Mouse (Mus musculus) forebrain, embryonic 10.5 days (tissue): Measurements from ENCODE around the gene Psmc3ip. TPM values are rescaled to one million over a fixed set of nuclear protein-coding genes. Genes with fewer than 3 reads are reported as not detected.

Experiments used
- DNase-seq: peaks from one replicate; pipeline ENCODE4 v3.0.0-alpha.2; 2017; ENCODE audit warnings: low spot score; ENCODE audit errors: extremely low spot score
- H3K27ac ChIP-seq: fragments of 300-500 bp; sonication (generic); 2 replicates; pipeline ENCODE4 v1.5.1; 2016; ENCODE audit warnings: mild to moderate bottlenecking
- H3K27me3 ChIP-seq: fragments of 300-500 bp; sonication (generic); 2 replicates; pipeline ENCODE4 v1.6.1; 2016; ENCODE audit warnings: mild to moderate bottlenecking; ENCODE audit not compliant: poor library complexity, severe bottlenecking
- H3K36me3 ChIP-seq: fragments of 300-500 bp; sonication (generic); replicated peaks from 2 replicates; pipeline ENCODE4 v1.6.1; 2016; ENCODE audit warnings: mild to moderate bottlenecking, moderate library complexity
- H3K4me1 ChIP-seq: fragments of 300-500 bp; sonication (generic); 2 replicates; pipeline ENCODE4 v1.6.1; 2016
- H3K4me3 ChIP-seq: fragments of 300-500 bp; sonication (generic); 2 replicates; pipeline ENCODE4 v1.5.1; 2016; ENCODE audit warnings: mild to moderate bottlenecking, moderate library complexity
- H3K9me3 ChIP-seq: fragments of 300-500 bp; sonication (generic); 2 replicates; pipeline ENCODE4 v1.6.1; 2016; ENCODE audit warnings: mild to moderate bottlenecking, moderate library complexity
- WGBS: fragments of 180-500 bp; shearing (Covaris S2); methylation state at CpG from one replicate; pipeline ENCODE4 v1.1.7; 2016; 5-methylcytosine and 5-hydroxymethylcytosine counted together
- polyA plus RNA-seq: library from polyadenylated mRNA; unstranded; fragments of >200 nt; fragmentation: Nextera tagmentation; extraction: Ambion mirVana; gene quantifications from 2 replicates; pipeline ENCODE4 v1.2.1, GENCODE M21; 2016

Gene Psmc3ip
- polyA plus RNA-seq, 1 experiment from 2014 or later: 78.1 TPM

DNA sequence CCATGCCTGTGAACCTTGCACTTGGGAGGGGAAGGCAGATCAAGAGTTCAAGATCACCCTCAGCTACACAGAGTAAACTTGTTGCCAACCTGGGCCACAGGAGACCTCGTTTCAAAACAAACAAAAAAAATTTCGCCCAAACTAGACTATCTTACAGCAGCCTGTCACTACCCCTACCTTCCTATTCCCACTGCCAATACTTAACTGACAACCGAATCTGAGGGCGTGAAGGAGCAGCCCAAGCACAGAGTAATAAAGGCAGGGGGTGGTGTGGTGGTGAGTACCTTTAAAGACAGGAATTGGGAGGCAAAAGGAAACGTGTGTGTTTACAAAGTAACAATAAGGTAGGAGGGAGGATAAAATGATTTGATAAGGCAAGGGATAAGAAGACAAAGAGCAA lies 15.5 kb upstream of the Psmc3ip start:
- Histone ChIP-seq H3K4me1 (peaks cover 5% of the 10 kb centered on the region), H3K4me3 (no peak overlapping the region), H3K27ac (no peak overlapping the region), H3K36me3 (peaks cover 33% of the 10 kb centered on the region), H3K27me3 (no peaks in the 10 kb centered on the region), H3K9me3 (no peaks in the 10 kb centered on the region)
- DNase-seq: no peak
- WGBS: 71% methylated on average over 5 of the region's 5 CpGs

DNA sequence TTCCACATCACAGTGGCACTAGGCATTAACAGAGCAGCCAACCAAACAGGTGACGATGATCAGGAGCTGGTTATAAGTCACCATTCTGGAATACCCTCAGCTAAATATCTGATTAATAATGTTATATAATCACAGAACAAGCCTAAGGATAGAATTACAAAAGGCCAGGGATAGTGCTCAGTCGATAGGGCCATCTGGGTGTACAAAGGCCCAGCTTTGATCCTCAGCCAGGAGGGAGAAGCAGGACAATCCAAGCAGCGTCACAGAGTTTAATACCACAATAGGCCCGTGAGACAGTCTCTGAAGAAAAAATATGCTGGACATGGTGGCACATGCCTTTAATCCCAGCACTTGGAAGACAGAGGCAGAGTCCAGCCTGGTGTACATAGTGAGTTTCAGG lies 14.1 kb upstream of the Psmc3ip start:
- no peak for DNase-seq
- H3K36me3 ChIP-seq: peaks cover 40% of the 10 kb centered on the region
- no peak overlapping the region for H3K4me3 ChIP-seq
- no peak overlapping the region for H3K27ac ChIP-seq
- H3K27me3 ChIP-seq: no peaks in the 10 kb centered on the region
- H3K4me1 ChIP-seq: no peaks in the 10 kb centered on the region
- 88% methylated on average over 4 of the region's 4 CpGs for WGBS
- H3K9me3 ChIP-seq: no peaks in the 10 kb centered on the region

DNA sequence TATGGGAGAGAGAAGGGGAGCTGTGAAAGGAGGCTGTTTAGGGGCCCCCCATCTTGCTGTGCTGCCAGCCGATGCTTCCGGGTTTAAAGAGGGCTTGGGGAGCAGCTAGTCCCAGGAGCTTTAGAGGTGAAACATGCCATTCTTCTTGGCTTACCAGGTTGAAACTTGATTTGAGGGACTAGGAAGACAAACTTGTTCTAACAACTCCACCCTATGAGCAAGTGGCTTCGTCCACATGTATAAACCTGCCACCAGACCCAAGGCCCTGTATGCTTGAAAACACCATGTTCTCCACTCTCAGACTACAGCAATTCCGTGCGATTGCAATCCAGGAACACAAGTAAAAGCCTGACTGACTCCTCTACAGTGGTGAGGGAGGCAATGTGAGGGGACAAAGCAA lies 7.8 kb upstream of the Psmc3ip start:
- DNase-seq: no peak
- no peak overlapping the region for H3K27ac ChIP-seq
- WGBS: 91% methylated on average over 5 of the region's 5 CpGs

DNA sequence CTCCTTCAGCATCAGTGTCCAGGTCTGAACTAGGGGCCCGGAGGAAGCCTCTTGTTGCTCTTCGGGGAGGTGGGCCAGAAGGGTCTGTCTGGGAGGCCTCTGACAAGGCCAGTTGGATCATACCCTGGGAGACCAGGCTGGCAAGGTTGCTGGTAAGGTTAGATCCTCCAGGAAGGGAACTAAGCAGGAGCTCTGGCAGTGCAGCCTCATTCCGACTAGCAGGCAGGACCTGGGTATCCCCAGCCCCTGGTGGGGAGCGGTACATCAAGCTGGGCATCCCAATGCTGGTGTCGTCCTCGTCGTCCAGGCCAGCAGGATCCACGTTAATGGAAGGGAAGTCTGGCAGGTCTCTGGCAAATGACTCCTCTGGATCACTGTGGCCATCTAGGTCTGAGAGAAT lies 3.0 kb upstream of the Psmc3ip start:
- Histone ChIP-seq H3K27me3 (no peaks in the 10 kb centered on the region), H3K36me3 (peaks cover 71% of the 10 kb centered on the region), H3K9me3 (no peaks in the 10 kb centered on the region), H3K4me1 (peaks cover 24% of the 10 kb centered on the region), H3K4me3 (no peak overlapping the region), H3K27ac (no peak overlapping the region)
- WGBS: 89% methylated on average over 8 of the region's 8 CpGs
- no peak for DNase-seq

More for the DNA sequence above, 7.8 kb upstream of the Psmc3ip start:
- Histone ChIP-seq H3K27me3 (no peaks in the 10 kb centered on the region), H3K36me3 (peaks cover 78% of the 10 kb centered on the region), H3K9me3 (no peaks in the 10 kb centered on the region), H3K4me3 (no peak overlapping the region), H3K4me1 (no peaks in the 10 kb centered on the region)

DNA sequence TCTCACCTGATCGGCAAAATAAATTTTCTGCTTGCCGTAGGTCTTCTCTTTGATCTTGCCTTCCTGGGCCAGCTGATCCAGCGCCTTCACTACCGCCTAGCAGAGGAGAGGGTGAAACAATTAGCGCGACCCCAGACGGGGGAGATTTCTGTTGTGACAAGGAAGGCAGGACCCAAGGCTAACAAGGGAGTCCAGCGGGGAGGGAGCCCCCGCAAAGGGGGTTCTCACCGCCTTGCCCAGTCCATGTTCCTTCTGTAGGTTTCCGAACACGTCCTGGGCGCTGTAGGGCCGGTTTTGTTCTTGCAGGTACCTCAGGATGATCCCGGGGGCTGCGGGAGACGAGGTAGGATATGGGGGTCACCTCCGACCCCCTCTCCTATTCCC lies 314 bp downstream of the Psmc3ip start:
- H3K9me3 ChIP-seq: no peaks in the 10 kb centered on the region
- WGBS: under 1% methylated on average over 18 of the region's 18 CpGs
- H3K4me1 ChIP-seq: peaks cover 31% of the 10 kb centered on the region
- H3K4me3 ChIP-seq: peak overlapping the region; percentile 78
- peak overlapping the region; percentile 91 for H3K27ac ChIP-seq
- peaks cover 75% of the 10 kb centered on the region for H3K36me3 ChIP-seq
- DNase-seq: no peak
- no peaks in the 10 kb centered on the region for H3K27me3 ChIP-seq

DNA sequence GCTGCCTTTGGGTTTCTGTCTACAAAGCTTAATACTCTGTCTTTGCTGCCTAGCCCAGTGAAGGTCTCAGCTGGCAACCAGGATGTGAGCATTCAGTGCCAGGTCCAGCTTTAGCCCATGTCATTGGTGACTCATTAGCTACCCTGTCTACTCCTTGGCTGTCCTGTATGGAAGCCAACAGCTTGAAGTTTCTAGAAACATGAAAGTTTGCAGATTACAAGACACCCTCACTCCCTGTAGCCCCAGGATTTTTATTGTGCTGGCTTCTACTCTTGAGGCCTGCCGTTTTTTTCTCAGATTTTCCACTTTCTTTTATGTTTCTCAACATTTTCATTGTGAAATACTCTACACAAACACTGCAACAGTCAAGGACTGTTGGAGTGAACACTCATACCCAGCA lies 5.3 kb downstream of the Psmc3ip start:
- WGBS: 90% methylated on average over 1 of the region's 1 CpGs
- Histone ChIP-seq H3K9me3 (no peaks in the 10 kb centered on the region), H3K4me3 (no peak overlapping the region), H3K36me3 (peaks cover 69% of the 10 kb centered on the region), H3K27ac (no peak overlapping the region), H3K4me1 (peaks cover 56% of the 10 kb centered on the region), H3K27me3 (no peaks in the 10 kb centered on the region)
- no peak for DNase-seq

DNA sequence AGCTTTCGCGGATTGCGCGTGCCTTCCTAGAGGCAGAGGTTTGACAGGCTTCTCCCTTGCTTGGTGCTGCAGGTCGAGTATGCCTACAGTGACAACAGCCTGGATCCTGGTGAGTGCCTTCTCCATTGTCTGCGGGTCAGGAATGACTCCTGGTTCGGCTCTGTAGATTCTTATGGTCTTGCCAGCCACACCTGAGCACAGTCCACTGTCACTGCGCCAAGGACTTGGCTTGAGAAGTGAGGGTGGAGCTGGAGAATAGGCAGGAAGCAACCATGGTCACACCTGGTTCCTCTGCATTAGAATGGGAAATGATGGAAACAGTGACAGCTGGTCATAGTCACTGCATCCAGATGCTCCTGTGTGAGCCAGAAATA lies 7.6 kb downstream of the Psmc3ip start:
- H3K36me3 ChIP-seq: peaks cover 66% of the 10 kb centered on the region
- peaks cover 54% of the 10 kb centered on the region for H3K4me1 ChIP-seq

DNA sequence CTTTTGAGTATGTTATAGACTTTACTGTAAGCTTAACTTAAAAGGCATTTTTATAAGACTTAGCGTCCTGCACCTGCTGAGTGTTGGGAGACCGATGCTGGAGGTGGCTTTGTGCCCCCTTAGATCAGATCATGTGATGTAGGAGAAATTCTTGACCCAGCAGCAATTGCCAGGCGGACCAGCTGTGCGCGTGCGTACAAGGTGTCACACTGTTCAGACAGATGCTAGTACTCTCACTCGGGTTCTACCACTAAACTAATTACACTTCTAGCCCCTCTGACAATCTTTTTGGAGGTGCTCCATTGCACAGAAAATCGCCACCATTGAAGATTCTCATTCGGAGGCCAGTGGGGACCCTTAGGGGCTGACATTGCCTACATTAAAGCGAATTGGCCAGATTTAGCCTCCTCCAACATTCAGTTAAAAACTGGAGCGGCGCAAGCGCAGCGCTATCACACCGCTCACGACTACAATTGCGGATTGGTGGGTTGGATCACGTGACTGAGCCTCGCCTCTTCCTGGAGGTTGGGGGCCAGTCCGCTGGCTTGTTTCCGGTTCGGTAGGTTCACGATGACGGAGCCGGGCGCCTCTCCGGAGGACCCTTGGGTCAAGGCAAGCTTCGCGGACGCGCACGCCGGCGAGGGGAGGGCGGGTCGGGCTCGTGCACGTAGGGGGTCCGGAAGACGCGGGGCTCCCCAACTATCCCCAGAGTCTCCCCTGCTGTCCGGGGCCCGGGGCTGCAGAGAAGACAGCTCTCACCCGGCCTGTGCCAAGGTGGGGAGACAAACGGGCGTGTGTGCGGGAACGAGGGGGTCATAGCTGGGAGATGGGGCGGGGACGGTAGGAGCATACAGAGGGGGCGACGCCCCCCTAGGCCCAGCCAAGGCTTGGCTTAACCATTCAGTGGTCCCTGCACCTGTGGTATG lies 8.2 kb downstream of the Psmc3ip start, which contains the start of gene Mlx:
Mlx (plus strand) TSS at position 522 of the 926 bp plus-strand sequence.
- H3K36me3 ChIP-seq: peaks cover 59% of the 10 kb centered on the region
- peaks cover 54% of the 10 kb centered on the region for H3K4me1 ChIP-seq
- H3K4me3 ChIP-seq: peak within 1 kb of the TSS; percentile 93
- 2% methylated on average over 52 of the region's 52 CpGs for WGBS
- no peaks in the 10 kb centered on the region for H3K9me3 ChIP-seq
- H3K27ac ChIP-seq: peak within 1 kb of the TSS; percentile 90
- peak; percentile 92 for DNase-seq
- H3K27me3 ChIP-seq: no peaks in the 10 kb centered on the region

More for the DNA sequence above, 7.6 kb downstream of the Psmc3ip start:
- 9% methylated on average over 8 of the region's 8 CpGs for WGBS
- peak overlapping the region; percentile 90 for H3K27ac ChIP-seq
- no peaks in the 10 kb centered on the region for H3K27me3 ChIP-seq
- DNase-seq: no peak
- H3K4me3 ChIP-seq: peak overlapping the region; percentile 93
- no peaks in the 10 kb centered on the region for H3K9me3 ChIP-seq

DNA sequence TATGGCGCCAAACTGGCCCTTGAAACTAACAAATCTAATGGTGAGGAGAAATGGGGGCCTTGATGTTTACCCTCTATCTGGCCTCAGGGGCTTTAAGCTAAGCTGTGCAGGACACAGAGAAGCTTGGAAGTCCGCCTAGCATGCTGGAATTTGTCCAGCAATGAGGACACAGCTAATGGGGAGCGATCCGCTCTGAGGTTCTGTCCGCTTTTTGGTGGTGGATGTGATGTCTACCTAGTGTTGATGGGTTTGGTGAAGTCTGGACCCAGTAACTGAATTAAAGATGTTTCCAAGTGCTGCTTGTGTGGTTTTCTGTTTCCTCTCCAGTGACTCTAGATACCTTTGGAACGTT lies 8.9 kb downstream of the Psmc3ip start:
- DNase-seq: no peak
- H3K4me1 ChIP-seq: peaks cover 60% of the 10 kb centered on the region
- no peaks in the 10 kb centered on the region for H3K9me3 ChIP-seq
- peak overlapping the region; percentile 90 for H3K27ac ChIP-seq
- WGBS: 82% methylated on average over 6 of the region's 6 CpGs
- peak overlapping the region; percentile 93 for H3K4me3 ChIP-seq
- peaks cover 7% of the 10 kb centered on the region for H3K27me3 ChIP-seq
- peaks cover 52% of the 10 kb centered on the region for H3K36me3 ChIP-seq

DNA sequence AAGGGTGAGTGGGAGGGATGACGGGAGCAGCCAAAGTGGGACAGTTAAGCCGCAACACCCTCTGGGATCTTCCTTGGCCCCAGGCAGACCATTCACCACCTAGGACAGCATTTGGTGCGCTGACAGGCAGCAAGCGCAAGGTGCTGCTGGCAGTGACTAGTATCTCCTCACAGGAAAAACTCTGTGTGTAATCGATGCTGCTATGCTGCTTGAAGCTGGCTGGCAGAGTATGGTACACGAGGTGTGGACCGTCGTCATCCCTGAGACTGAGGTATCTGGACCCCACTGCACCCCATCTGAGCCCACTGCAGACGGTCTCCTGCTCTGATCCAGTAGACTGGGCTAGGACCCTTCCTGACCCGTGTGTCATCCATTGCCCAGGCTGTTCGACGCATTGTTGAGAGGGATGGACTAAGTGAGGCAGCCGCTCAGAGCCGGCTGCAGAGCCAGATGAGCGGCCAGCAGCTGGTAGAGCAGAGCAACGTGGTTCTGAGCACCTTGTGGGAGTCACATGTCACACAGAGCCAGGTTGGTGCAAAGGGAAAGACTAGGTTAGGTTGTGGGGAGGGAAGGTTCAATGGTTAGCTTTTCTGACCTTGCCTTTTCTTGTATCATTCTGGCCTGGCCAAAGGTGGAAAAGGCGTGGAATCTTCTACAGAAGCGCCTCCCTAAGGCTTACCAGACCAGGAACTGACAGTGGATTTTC lies 9.5 kb downstream of the Psmc3ip start:
- Histone ChIP-seq H3K36me3 (peaks cover 47% of the 10 kb centered on the region), H3K27me3 (peaks cover 12% of the 10 kb centered on the region), H3K27ac (no peak overlapping the region), H3K9me3 (no peaks in the 10 kb centered on the region), H3K4me1 (peaks cover 60% of the 10 kb centered on the region), H3K4me3 (peak overlapping the region; percentile 93; the same call in 1 of the 2 replicates)
- peak; percentile 9 for DNase-seq
- WGBS: 91% methylated on average over 18 of the region's 18 CpGs

DNA sequence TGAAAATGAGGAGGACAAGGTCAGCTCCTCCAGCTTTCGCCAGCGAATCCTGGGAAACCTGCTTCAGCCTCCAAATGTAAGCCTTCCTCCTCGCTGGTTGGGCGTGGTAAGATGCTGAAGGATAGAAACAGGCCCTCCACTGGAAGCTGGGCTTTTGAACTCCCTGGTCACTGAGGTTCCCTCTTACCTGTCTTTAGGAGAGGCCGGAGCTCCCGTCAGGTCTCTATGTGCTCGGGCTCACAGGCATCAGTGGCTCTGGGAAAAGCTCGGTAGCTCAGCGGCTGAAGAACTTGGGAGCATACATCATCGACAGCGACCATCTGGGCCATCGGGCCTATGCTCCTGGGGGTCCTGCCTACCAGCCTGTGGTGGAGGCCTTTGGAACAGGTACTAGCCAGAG lies 10.4 kb downstream of the Psmc3ip start:
- peak; percentile 14 for DNase-seq
- H3K27me3 ChIP-seq: peaks cover 22% of the 10 kb centered on the region
- H3K9me3 ChIP-seq: no peaks in the 10 kb centered on the region
- H3K4me3 ChIP-seq: no peak overlapping the region
- H3K27ac ChIP-seq: no peak overlapping the region
- 95% methylated on average over 12 of the region's 12 CpGs for WGBS
- H3K4me1 ChIP-seq: peaks cover 61% of the 10 kb centered on the region
- peaks cover 37% of the 10 kb centered on the region for H3K36me3 ChIP-seq

DNA sequence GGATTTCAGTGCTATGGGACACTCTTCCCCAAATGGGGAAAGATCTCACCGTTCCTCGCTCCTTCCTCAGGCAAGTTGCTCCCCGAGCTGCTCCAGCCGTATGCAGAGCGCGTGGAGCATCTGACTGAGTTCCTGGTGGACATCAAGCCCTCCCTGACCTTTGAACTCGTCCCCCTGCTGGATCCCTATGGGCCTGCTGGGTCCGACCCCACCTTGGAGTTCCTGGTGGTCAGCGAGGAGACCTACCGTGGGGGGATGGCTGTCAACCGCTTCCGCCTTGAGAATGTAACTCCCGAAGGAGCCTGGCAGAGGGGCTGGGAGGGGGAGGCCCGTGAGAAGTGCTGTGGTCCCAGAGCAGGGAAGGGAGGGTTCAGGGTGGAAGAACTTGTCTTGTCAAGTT lies 11.0 kb downstream of the Psmc3ip start:
- no peak for DNase-seq
- H3K4me1 ChIP-seq: peaks cover 67% of the 10 kb centered on the region
- 0 out of 2 replicates have a peak overlapping the region, but pooled peaks have one; percentile 91 for H3K4me3 ChIP-seq
- no peak overlapping the region for H3K27ac ChIP-seq
- 84% methylated on average over 14 of the region's 14 CpGs for WGBS
- H3K27me3 ChIP-seq: peaks cover 28% of the 10 kb centered on the region
- H3K9me3 ChIP-seq: no peaks in the 10 kb centered on the region
- peaks cover 31% of the 10 kb centered on the region for H3K36me3 ChIP-seq
